Mouse (Mus musculus) testis, adult 2 months (tissue): Measurements from ENCODE around the gene Cbwd1.

Source experiments
- CTCF ChIP-seq: fragments of 200-500 bp; IDR thresholded peaks from 2 replicates; pipeline ENCODE4 v1.5.1; 2012; ENCODE audit warnings: low read depth, mild to moderate bottlenecking, inconsistent platforms, low read length, moderate library complexity; ENCODE audit not compliant: control insufficient read depth, insufficient read depth, insufficient replicate concordance
- POLR2A ChIP-seq: fragments of 200-500 bp; IDR thresholded peaks from 2 replicates; pipeline ENCODE4 v1.6.1; 2012; ENCODE audit warnings: low read depth, mild to moderate bottlenecking, inconsistent platforms, low read length, moderate library complexity; ENCODE audit not compliant: control insufficient read depth

GRCm38 (mm10) chr19:24900581-24901220 lies 60.7 kb downstream of the Cbwd1 start, which contains the start of gene Foxd4:
- TF ChIP-seq POLR2A (no peak), CTCF (no peak)
